Mouse (Mus musculus) adrenal gland, postnatal 36 days (tissue): ENCODE data around the gene Eya4. TPM values are rescaled to one million over a fixed set of nuclear protein-coding genes. Genes with fewer than 3 reads are reported as not detected.

Source experiments
- DNase-seq, 2 experiments: peaks; one replicate each; pipeline ENCODE4 v3.0.0; 2021; ENCODE audit warnings: mixed read lengths in 1 of 2
- total RNA-seq, 2 experiments: library from RNA; stranded (reverse); gene quantifications; 2 replicates each; pipeline ENCODE4 v1.2.3; 2021

The Eya4 gene
- total RNA-seq, 2 experiments from 2014 or later = 0.72 to 1.2 TPM

DNA sequence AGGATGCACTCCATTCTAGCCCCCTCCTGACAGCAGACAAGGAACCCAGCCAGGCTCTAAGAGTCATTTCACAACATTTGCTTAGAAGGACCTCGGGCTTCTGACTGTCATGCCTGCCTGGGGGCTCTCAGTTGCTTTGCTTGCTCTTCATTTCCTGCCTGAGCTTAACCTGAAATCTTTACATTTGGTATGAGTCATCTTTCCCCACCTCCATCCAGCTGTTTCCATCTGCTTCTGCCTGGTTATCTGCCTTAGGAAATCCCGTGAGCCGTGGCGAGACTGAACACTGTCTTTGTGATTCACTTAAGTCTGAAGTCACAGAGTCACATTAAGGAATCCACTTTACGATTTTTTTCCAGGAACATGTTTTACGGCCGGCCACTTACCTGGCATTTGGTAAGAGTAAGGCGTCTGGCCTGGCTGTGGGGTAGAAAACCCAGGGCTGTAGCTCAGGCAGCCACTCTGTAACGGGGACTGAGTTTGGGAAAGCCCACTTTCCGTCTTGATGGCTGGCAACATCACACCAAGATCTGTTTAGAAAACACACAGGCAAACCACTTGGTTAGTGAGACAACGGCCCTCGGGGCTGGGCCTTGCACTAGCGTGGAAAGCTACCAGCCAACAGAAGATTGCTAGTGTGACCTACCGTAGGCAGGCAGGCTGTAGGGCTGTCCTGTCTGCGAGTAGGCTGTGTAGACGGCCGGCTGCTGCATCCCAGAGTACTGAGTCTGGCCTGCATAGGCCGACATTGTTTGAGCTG, 193.5 kb downstream of the Eya4 start:
- DNase-seq = no peak

DNA sequence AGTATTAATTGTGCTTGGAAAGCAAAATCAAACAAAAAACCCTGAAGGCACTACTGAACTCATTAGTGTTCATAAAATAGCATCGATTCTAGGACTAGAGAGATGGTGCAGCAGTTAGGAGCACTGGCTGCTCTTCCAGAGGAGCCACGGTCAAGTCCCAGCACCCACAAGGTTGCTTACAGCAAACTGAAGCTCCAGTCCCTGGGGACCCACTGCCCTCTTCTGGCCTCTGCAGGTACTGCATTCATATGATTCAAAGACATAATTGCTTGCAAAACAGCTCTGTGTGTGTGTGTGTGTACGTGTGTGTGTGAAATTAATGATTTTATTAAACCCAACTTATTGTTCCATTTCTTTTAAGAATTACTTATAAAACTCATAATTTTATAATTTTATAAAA, 200.2 kb downstream of the Eya4 start:
- peak; percentile 10 to 25 for DNase-seq

GRCm38 (mm10) chr10:23144616-23145015, 206.0 kb downstream of the Eya4 start:
- DNase-seq = no peak

- no peak for DNase-seq
Observed at GRCm38 (mm10) chr10:23127947-23128346, 222.6 kb downstream of the Eya4 start.

DNA sequence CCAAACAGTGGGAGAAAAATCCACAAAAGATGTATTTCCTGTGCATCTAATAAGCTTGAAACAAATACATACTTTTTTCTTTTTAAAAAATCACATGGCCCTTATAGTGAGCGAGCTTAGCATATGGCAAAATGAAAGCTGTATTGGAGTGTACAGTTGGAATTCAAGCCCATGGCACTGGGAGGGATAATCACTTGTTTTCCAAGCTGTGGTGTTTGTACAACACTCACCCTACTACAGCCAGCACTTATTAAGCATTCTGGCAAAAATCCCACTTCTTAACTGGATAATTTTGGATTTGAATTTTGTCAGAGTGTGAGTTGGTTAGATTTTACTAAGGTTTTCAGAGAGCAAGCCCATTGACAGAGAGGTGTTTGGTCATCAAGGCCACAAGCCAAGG, 223.4 kb downstream of the Eya4 start:
- no peak for DNase-seq

DNA sequence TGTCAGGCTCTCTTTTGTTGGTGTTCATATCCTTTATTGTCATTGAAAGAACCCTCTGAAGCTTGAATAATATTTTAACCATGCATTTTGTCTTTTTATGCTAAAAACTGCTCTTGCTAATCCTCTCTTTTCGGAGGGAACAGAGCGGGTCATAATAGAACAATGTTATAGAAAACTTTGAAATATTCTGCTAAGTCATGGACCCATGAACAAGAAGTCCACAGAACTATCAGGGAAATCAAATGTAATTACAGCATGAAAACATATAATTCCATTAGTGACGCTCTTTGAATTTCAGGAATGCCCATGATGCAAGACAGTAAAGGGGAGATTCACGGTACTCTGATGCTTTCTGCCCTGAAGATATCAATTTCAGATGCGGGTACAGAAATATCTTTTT, 224.1 kb downstream of the Eya4 start:
- DNase-seq = no peak

DNA sequence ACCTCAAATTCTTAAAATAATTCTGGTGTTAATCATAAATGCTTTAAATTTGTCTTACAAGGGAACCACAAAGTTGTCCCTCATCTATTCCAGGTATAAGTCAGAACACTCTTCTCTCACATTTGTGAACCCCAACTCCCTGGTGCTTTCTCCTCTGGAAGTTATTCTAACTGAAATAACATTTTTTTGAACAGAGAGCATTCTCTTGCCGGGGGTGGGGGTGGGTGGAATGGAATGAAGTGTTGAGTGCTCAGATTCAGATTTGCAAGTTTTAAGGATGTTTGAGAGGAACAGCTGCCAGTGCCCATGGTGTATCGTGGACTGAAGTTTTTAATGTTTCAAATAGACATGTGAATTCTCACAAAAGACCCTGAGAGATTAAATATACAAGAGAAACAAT, 230.1 kb downstream of the Eya4 start:
- DNase-seq = no peak

GRCm38 (mm10) chr10:23116786-23117410, 233.7 kb downstream of the Eya4 start:
- peak; percentile 77 for DNase-seq

DNA sequence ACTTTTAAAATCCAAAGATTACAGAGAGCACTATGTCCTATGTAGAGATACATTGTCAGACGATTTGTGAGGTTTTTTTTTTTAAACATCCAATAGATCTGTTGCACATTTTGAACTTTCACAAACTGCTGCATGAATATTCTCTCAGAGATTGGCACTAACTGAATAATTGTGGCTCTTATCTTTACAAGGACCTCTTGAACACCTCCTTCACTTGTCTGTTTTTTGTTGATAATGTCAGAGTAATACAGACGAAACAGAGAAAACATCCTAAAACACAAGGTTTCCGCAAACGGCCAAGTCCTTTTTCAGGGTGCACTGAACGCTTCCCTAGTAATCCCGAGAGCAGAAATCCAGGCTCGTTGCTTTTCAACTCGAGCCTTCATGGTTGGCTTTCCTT, 234.5 kb downstream of the Eya4 start:
- no peak for DNase-seq

DNA sequence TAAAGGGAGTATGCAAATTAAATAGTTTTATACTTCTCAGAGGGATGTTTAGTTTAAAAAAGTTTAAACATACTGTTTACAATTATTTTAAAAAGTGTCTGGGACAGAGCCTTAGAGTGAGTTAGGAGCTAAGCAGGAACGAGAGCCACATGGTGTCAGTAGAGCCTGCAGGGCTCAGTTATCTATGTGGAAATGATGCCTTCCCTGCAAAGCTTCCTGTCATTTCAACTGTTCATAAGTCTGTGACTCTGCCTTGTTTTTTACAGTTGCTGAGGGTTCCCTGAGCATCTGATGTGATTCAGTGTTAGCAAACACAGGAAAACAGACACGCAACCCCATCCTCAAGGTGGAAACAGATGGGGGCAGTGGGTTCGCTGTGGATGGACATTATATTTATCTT, 235.3 kb downstream of the Eya4 start:
- DNase-seq = no peak

DNA sequence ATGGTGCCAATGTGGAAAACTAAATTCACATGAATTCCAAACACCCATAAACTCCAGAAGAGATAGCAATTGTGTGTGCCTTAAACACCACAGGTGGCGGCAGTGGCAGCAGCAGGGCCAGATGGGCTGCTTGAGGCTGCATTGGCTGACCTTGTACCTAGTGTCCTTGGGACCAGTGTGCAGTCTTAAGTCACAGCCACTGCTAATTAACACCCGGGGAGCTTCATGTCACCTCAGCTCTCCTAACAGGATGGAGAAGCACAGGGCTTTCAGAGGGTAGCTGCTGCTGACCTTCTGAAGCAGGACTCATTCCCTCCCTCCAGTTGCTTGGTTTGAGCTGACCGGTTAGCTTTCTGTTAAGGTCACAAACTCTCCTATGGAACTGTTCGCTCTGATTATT, 242.5 kb downstream of the Eya4 start:
- DNase-seq = no peak

GRCm38 (mm10) chr10:23092517-23092916, 258.1 kb downstream of the Eya4 start:
- DNase-seq = no peak

DNA sequence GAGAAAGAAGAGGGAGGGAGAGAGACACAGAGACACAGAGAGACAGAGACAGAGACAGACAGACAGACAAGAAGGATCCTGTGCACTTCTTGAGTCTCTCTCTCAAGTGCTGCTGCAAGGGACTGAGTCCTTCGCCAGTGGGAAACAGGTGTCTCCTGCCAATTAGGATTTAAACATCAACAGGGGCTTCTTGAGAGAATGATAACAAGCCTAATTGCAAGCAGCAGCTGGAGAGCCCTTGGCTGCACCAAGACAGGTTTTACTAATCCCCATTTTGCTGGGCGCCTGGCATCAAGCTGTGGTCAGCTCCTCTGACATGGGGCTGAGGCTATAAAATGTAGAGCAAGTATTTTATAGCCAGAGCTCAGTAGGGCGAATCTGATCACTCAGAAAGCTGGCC, 259.0 kb downstream of the Eya4 start:
- DNase-seq = no peak

GRCm38 (mm10) chr10:23090323-23090722, 260.3 kb downstream of the Eya4 start:
- no peak for DNase-seq

GRCm38 (mm10) chr10:23089271-23089670, 261.3 kb downstream of the Eya4 start:
- DNase-seq = no peak

- DNase-seq = no peak
Observed at GRCm38 (mm10) chr10:23088764-23089163, 261.8 kb downstream of the Eya4 start.

GRCm38 (mm10) chr10:23086352-23087215, 264.0 kb downstream of the Eya4 start:
- peak; percentile 51 to 58 for DNase-seq

DNA sequence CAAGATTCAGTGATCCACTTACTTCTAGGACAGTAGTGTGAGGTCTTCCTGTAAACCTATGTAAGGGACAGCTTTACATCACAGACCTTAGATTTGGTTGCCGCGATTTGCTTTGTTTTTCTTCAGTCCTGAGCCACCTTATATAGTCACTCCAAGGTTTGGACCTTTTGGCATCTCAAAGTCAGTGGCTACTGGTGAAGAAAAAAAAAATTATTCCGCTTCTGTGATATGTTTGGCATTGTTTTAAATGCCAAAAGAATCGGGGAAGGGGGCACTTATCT, 269.1 kb downstream of the Eya4 start:
- DNase-seq = no peak

DNA sequence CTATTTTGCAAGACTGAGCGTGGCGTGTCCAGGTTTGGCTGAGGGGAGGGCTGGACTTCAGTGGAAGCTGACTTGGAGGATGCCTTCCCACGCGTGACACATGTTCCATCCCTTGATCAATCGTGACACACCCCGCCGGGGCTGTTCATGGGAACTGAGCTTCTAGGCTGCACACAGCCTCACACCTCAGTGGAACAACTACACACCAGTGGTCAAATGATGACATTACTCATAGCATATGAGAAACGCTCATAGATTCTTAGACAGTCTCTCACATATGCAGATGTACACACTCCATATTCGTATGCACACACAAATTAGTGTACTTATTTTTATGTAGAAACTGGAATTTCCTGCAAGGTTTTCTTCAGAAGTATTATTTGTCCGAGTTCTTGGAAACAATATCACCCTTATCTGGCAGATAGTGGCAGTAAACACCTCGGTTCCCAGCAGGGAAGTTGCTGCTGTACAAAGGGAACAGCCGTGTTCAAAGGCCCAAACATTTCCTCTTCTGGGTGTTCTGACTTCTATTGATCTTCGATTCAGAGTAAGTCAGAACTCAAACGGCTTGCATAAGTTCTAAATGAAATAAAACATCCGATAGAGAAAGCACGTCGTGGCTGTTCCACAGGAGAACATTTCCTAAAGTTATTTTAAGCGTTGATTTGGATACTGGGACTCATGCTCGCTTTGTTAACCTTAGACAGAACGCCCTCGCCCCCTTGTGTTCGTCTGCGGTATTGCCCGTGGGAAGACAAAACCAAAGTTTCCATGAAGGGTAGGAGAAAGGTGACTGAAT, 269.6 kb downstream of the Eya4 start:
- peak; percentile 82 to 83 for DNase-seq

DNA sequence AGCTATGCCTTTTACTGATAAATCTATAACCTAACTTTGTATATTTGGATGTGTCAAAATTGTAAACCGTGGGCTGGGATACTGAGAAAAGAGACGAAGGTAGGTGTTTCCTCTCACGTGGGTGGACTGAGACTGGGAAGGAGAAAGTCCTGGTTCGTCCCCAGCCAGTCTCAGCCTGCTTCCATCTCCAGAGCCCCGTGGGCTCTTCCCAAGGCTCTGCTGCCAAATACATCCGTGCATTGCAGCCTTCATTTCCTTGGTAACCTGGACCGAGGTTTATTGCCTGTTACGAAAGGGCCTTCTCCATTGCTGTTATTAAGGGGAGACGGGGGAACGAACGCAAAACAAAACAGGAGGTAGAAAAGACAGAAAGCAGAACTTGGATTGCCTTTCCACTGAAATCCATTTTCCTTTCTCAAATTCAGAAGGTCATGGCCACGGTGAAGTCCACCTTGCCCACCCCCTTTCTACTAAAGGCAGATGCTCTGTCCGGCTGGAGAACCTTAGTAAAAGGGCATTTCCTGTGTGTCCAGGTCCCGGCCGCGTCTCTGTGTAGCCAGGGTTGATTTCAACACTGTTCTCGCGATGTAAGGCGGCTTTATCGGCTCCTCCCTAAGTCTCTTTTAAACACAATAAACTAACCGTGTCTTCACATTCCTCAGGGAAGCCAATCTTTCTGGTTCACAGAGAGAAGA, 273.7 kb downstream of the Eya4 start:
- DNase-seq = peak; percentile 12 to 28

DNA sequence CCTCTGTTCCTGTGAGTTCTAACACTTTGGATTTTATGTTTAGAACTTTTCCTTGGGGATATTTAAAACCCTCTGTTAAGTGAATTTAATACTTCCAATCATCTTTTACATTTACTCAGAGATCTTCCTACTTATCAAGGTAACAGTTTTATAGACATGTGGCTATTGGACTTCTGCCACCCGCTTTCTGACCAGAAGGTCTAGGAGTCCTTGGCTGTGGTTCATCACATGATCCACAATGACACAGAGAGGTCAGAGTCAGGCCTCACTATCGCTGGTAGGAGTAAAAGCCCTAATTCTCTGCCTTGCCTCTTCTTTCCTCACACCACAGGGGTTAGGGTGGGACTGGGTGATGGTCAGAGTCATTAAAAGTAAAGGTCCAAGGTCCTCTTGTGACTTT, 277.2 kb downstream of the Eya4 start:
- DNase-seq = peak; percentile 19 to 46

- DNase-seq = no peak
Observed at GRCm38 (mm10) chr10:23063637-23064036, 286.9 kb downstream of the Eya4 start.
